Comparison of ENCODE assay signal across 9 mouse cellular contexts in the genomic region with DNA sequence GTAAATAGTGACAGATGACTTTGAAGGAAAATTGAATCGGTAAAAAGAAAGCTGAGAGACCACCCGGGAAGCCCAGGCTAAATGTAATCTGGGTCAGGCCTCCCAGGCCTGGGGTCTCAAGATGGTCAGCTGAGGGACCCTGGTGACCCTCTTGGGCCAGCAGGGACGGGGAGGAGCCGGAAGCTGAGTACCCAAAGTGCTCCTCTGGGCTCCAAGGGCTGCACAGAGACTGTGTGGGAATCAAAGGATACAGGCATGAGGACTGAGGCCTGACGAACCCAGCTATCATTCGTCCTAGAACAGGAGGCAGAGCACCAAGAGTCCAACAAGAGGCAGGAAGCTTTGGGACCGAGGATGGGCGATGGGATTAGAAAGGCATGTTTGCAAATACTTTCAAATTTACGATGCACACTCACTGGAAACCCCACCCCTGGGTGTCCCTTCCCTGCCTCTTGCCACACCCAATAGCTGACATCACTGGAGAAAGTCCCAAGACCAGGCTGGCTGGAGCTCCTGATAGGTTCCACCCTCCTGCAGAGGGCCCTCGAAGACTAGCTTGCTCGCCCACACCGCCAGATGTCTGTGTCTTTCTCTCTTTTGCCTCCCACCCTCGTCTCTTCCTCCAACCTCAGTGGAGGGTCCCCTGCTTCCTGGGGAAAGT.
DNase-seq lines count a peak whose midpoint lies in the region; ATAC-seq and TF ChIP-seq lines count a peak whose summit lies in the region.
"Had no signal": no experiment of that assay in that cellular context is flagged by ENCODE, and none has a peak within 500 bp of the region (broad histone marks: within the 10 kb centered on the region; RNA-seq: fewer than 3 reads in every experiment).

No protein-coding gene starts in this region.

- no peak for TF ChIP-seq CTCF in thymus, adult 2 months (IDR thresholded peaks at IDR 0.05; ENCODE audit: borderline replicate concordance, control insufficient read depth, extremely low read depth, insufficient read depth, low read length, poor library complexity)

- H3K27ac ChIP-seq in heart, embryonic 12.5 days (ENCODE audit: poor library complexity, severe bottlenecking) = 0 out of 2 replicates have a peak overlapping the region, but pooled peaks have one; percentile 49
- peak overlapping the region; percentile 71 for H3K27ac ChIP-seq in macrophage
- no peak overlapping the region for H3K27ac ChIP-seq in thymus, adult 2 months (ENCODE audit: control insufficient read depth, insufficient read depth, low read length)
- H3K27ac ChIP-seq: midbrain, embryonic 12.5 days had no signal

- 0 out of 2 replicates have a peak, but pooled peaks have one; percentile 38 for ATAC-seq in heart, embryonic 12.5 days (ENCODE audit: insufficient number of reproducible peaks, low FRiP score)

- TF ChIP-seq POLR2A in thymus, adult 2 months (IDR thresholded peaks at IDR 0.05; ENCODE audit: control insufficient read depth, extremely low read depth, insufficient read depth, low read length, poor library complexity) = no peak

- H3K4me3 ChIP-seq in heart, embryonic 12.5 days = no peak overlapping the region
- no peak overlapping the region for H3K4me3 ChIP-seq in macrophage (ENCODE audit: inconsistent target)
- H3K4me3 ChIP-seq in thymus, adult 2 months (ENCODE audit: control insufficient read depth, insufficient read depth, low read length) = no peak overlapping the region
- H3K4me3 ChIP-seq: midbrain, embryonic 12.5 days had no signal

- peak; percentile 51 for DNase-seq in left cerebral cortex, adult 11 months (ENCODE audit: low spot score)
- no peak for DNase-seq in left cerebral cortex, postnatal 4 days
- DNase-seq in c-Kit-negative CD71-positive TER-119-positive erythroid progenitor cells, embryonic 14.5 days (ENCODE audit: low read depth, low spot score) = peak; percentile 54
- peak; percentile 52 to 73 for DNase-seq in kidney, postnatal 4 days
- peak; percentile 26 for DNase-seq in thymus, adult 2 months
- DNase-seq in cerebellum, adult 9-11 months = no peak

- 54% methylated on average over 13 of the region's 13 CpGs for WGBS in heart, embryonic 12.5 days
- WGBS in macrophage (ENCODE audit: missing documents) = 57% methylated on average over 12 of the region's 13 CpGs
- 64% methylated on average over 13 of the region's 13 CpGs for WGBS in thymus, adult 2 months

- no peaks in the 10 kb centered on the region for H3K36me3 ChIP-seq in heart, embryonic 12.5 days
- no peaks in the 10 kb centered on the region for H3K36me3 ChIP-seq in macrophage (ENCODE audit: inconsistent target)
- H3K36me3 ChIP-seq in thymus, adult 2 months (ENCODE audit: control insufficient read depth, insufficient read depth, low read length) = no peaks in the 10 kb centered on the region
- H3K36me3 ChIP-seq: midbrain, embryonic 12.5 days had no signal

- no peaks in the 10 kb centered on the region for H3K79me2 ChIP-seq in macrophage (ENCODE audit: inconsistent target)

- intact Hi-C loops in left cerebral cortex, postnatal 4 days (cut with DNase I) = no loop called here

- no peaks in the 10 kb centered on the region for H3K27me3 ChIP-seq in heart, embryonic 12.5 days (replicated peaks)
- H3K27me3 ChIP-seq in thymus, adult 2 months (ENCODE audit: control insufficient read depth, insufficient read depth, low read length) = no peaks in the 10 kb centered on the region
- H3K27me3 ChIP-seq: midbrain, embryonic 12.5 days had no signal

- peaks cover 50% of the 10 kb centered on the region for H3K4me1 ChIP-seq in heart, embryonic 12.5 days (replicated peaks)
- H3K4me1 ChIP-seq in thymus, adult 2 months (replicated peaks; ENCODE audit: control insufficient read depth, insufficient read depth, low read length) = peaks cover 10% of the 10 kb centered on the region

- no peaks in the 10 kb centered on the region for H3K9me3 ChIP-seq in heart, embryonic 12.5 days (replicated peaks)
- H3K9me3 ChIP-seq: midbrain, embryonic 12.5 days had no signal

- peak overlapping the region; percentile 16; the same call in 1 of the 2 replicates for H3K9ac ChIP-seq in heart, embryonic 12.5 days
- H3K9ac ChIP-seq: midbrain, embryonic 12.5 days had no signal

- peak overlapping the region; percentile 38; the same call in 1 of the 2 replicates for H3K4me2 ChIP-seq in heart, embryonic 12.5 days
- H3K4me2 ChIP-seq: midbrain, embryonic 12.5 days had no signal

Comparison
In these comparisons a context has a peak if more than half of its experiments do, and no peak if none do; other contexts are left out.
1. DNase-seq: peak in left cerebral cortex, adult 11 months (single experiment), c-Kit-negative CD71-positive TER-119-positive erythroid progenitor cells, embryonic 14.5 days (single experiment), kidney, postnatal 4 days (2 of 2) and thymus, adult 2 months (single experiment); none in left cerebral cortex, postnatal 4 days (single experiment) and cerebellum, adult 9-11 months (single experiment).